Mouse (Mus musculus): ENCODE data around the gene Iqsec1. TPM values are rescaled to one million over a fixed set of nuclear protein-coding genes. Genes with fewer than 3 reads are reported as not detected.

Gene Iqsec1
- polyA plus RNA-seq, 1 experiment from 2014 or later = 16.1 TPM

GRCm38 (mm10) chr6:90915585-90915984 is 72.9 kb downstream of the Iqsec1 start:
- Histone ChIP-seq H3K9ac (ENCODE audit: low read depth, low read length) (no peak overlapping the region), H3K27ac (ENCODE audit: low read depth, low read length) (no peak overlapping the region), H3K4me2 (replicated peaks; ENCODE audit: low read depth, low read length) (no peak overlapping the region), H3K4me1 (ENCODE audit: control insufficient read depth, insufficient read depth, low read length) (0 out of 2 replicates have a peak, but pooled peaks cover 3% of the 10 kb centered on the region), H3K4me3 (ENCODE audit: low read length) (no peak overlapping the region), H3K27me3 (ENCODE audit: control insufficient read depth, insufficient read depth, low read length) (no peaks in the 10 kb centered on the region), H3K9me3 (ENCODE audit: control insufficient read depth, low read length) (no peaks in the 10 kb centered on the region), H3K36me3 (ENCODE audit: control insufficient read depth, insufficient read depth, low read length) (no peaks in the 10 kb centered on the region)
- WGBS = 45% methylated on average over 2 of the region's 2 CpGs
- no peak for ATAC-seq (ENCODE audit: low FRiP score, low TSS enrichment)

- Histone ChIP-seq H3K4me2 (replicated peaks; ENCODE audit: low read depth, low read length) (no peak overlapping the region), H3K27ac (ENCODE audit: low read depth, low read length) (no peak overlapping the region), H3K4me1 (ENCODE audit: control insufficient read depth, insufficient read depth, low read length) (no peaks in the 10 kb centered on the region), H3K27me3 (ENCODE audit: control insufficient read depth, insufficient read depth, low read length) (no peaks in the 10 kb centered on the region), H3K36me3 (ENCODE audit: control insufficient read depth, insufficient read depth, low read length) (no peaks in the 10 kb centered on the region), H3K9ac (ENCODE audit: low read depth, low read length) (no peak overlapping the region), H3K9me3 (ENCODE audit: control insufficient read depth, low read length) (no peaks in the 10 kb centered on the region), H3K4me3 (ENCODE audit: low read length) (no peak overlapping the region)
- 84% methylated on average over 5 of the region's 5 CpGs for WGBS
- ATAC-seq (ENCODE audit: low FRiP score, low TSS enrichment) = no peak
These were observed 74.7 kb downstream of the Iqsec1 start for GRCm38 (mm10) chr6:90913771-90914170.

DNA sequence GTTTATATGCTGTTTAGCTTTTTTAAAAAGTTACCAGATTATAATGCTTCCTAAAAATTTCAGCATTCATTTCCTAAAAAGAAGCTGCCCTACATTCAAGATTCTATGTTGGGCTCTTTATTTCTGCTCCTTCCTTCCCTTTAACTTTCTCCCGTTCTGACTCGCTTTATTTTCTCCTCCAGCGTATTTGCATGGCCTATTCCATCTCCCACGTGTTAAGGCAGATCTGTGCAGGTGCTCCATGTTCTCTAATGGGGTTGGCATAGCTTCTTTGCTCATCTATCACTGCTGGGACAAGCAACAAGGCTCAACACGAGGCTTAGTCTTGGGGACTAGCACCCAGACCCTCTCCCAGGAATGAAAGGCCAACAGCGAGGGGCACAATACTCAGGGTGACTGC is 75.7 kb downstream of the Iqsec1 start:
- Histone ChIP-seq H3K27ac (ENCODE audit: low read depth, low read length) (no peak overlapping the region), H3K4me2 (replicated peaks; ENCODE audit: low read depth, low read length) (no peak overlapping the region), H3K4me3 (ENCODE audit: low read length) (no peak overlapping the region), H3K27me3 (ENCODE audit: control insufficient read depth, insufficient read depth, low read length) (no peaks in the 10 kb centered on the region), H3K9ac (ENCODE audit: low read depth, low read length) (no peak overlapping the region), H3K4me1 (ENCODE audit: control insufficient read depth, insufficient read depth, low read length) (no peaks in the 10 kb centered on the region), H3K9me3 (ENCODE audit: control insufficient read depth, low read length) (no peaks in the 10 kb centered on the region), H3K36me3 (ENCODE audit: control insufficient read depth, insufficient read depth, low read length) (no peaks in the 10 kb centered on the region)
- ATAC-seq (ENCODE audit: low FRiP score, low TSS enrichment) = no peak
- WGBS = 80% methylated on average over 6 of the region's 6 CpGs

- no peaks in the 10 kb centered on the region for H3K27me3 ChIP-seq (ENCODE audit: control insufficient read depth, insufficient read depth, low read length)
- WGBS = 86% methylated on average over 2 of the region's 2 CpGs
- H3K9me3 ChIP-seq (ENCODE audit: control insufficient read depth, low read length) = no peaks in the 10 kb centered on the region
- H3K27ac ChIP-seq (ENCODE audit: low read depth, low read length) = no peak overlapping the region
- no peak overlapping the region for H3K9ac ChIP-seq (ENCODE audit: low read depth, low read length)
- no peak overlapping the region for H3K4me3 ChIP-seq (ENCODE audit: low read length)
- ATAC-seq (ENCODE audit: low FRiP score, low TSS enrichment) = no peak
- H3K4me1 ChIP-seq (ENCODE audit: control insufficient read depth, insufficient read depth, low read length) = no peaks in the 10 kb centered on the region
- H3K4me2 ChIP-seq (replicated peaks; ENCODE audit: low read depth, low read length) = no peak overlapping the region
- no peaks in the 10 kb centered on the region for H3K36me3 ChIP-seq (ENCODE audit: control insufficient read depth, insufficient read depth, low read length)
These were observed 84.3 kb downstream of the Iqsec1 start for GRCm38 (mm10) chr6:90904143-90904542.

DNA sequence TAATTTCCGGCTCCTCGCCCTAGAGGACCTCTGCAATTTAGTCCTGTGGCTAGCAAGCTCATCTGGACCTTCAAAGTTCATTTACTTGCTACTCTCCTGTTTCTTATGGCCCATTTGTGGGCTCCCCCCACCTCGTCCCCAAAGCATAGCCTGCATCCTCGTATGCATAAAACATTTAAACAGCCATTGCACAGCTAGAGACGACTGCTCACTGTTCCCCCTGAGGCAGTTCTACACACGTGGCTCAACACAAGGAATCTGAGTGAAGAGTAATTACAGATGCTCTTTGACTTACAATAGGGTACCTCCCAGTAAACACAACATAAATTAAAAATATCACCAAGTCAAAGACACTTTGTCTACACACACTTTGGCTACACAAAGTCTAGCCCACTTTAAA is 88.2 kb downstream of the Iqsec1 start:
- H3K9ac ChIP-seq (ENCODE audit: low read depth, low read length) = no peak overlapping the region
- no peak for ATAC-seq (ENCODE audit: low FRiP score, low TSS enrichment)
- WGBS = 44% methylated on average over 6 of the region's 6 CpGs

GRCm38 (mm10) chr6:90899266-90899665 is 89.2 kb downstream of the Iqsec1 start:
- Histone ChIP-seq H3K9me3 (ENCODE audit: control insufficient read depth, low read length) (no peaks in the 10 kb centered on the region), H3K36me3 (ENCODE audit: control insufficient read depth, insufficient read depth, low read length) (no peaks in the 10 kb centered on the region), H3K4me3 (ENCODE audit: low read length) (no peak overlapping the region), H3K9ac (ENCODE audit: low read depth, low read length) (no peak overlapping the region), H3K4me1 (ENCODE audit: control insufficient read depth, insufficient read depth, low read length) (no peaks in the 10 kb centered on the region), H3K4me2 (replicated peaks; ENCODE audit: low read depth, low read length) (no peak overlapping the region), H3K27me3 (ENCODE audit: control insufficient read depth, insufficient read depth, low read length) (no peaks in the 10 kb centered on the region), H3K27ac (ENCODE audit: low read depth, low read length) (no peak overlapping the region)
- WGBS = 86% methylated on average over 1 of the region's 1 CpGs
- no peak for ATAC-seq (ENCODE audit: low FRiP score, low TSS enrichment)

More for the DNA sequence above, 88.2 kb downstream of the Iqsec1 start:
- H3K27me3 ChIP-seq (ENCODE audit: control insufficient read depth, insufficient read depth, low read length) = no peaks in the 10 kb centered on the region
- H3K4me2 ChIP-seq (replicated peaks; ENCODE audit: low read depth, low read length) = no peak overlapping the region
- no peak overlapping the region for H3K27ac ChIP-seq (ENCODE audit: low read depth, low read length)
- H3K36me3 ChIP-seq (ENCODE audit: control insufficient read depth, insufficient read depth, low read length) = no peaks in the 10 kb centered on the region
- no peaks in the 10 kb centered on the region for H3K9me3 ChIP-seq (ENCODE audit: control insufficient read depth, low read length)
- no peak overlapping the region for H3K4me3 ChIP-seq (ENCODE audit: low read length)
- H3K4me1 ChIP-seq (ENCODE audit: control insufficient read depth, insufficient read depth, low read length) = no peaks in the 10 kb centered on the region

DNA sequence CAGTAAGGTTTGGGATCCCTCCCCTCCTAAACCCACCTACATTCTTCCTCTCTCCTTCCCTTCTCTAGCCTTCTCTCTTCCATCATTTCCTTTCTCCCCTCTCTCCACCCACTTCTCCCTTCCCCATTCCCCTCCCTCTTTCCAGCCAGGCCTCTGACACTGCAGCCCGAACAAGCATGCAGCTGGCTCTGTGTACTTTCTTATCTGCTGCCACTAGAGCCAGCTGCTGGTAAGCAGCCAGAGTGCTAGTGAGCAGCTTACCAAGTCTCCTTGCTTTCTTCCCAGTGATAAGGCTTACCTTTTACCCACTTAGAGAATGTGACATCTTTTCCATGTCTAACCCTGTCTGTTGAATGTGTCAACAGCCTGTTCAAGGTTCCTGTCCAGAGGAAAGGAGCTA is 90.4 kb downstream of the Iqsec1 start:
- no peaks in the 10 kb centered on the region for H3K4me1 ChIP-seq (ENCODE audit: control insufficient read depth, insufficient read depth, low read length)
- no peaks in the 10 kb centered on the region for H3K9me3 ChIP-seq (ENCODE audit: control insufficient read depth, low read length)
- no peak overlapping the region for H3K4me2 ChIP-seq (replicated peaks; ENCODE audit: low read depth, low read length)
- no peaks in the 10 kb centered on the region for H3K27me3 ChIP-seq (ENCODE audit: control insufficient read depth, insufficient read depth, low read length)
- no peaks in the 10 kb centered on the region for H3K36me3 ChIP-seq (ENCODE audit: control insufficient read depth, insufficient read depth, low read length)
- no peak overlapping the region for H3K4me3 ChIP-seq (ENCODE audit: low read length)
- no peak for ATAC-seq (ENCODE audit: low FRiP score, low TSS enrichment)
- WGBS = 7% methylated on average over 1 of the region's 1 CpGs
- H3K9ac ChIP-seq (ENCODE audit: low read depth, low read length) = no peak overlapping the region
- H3K27ac ChIP-seq (ENCODE audit: low read depth, low read length) = no peak overlapping the region

DNA sequence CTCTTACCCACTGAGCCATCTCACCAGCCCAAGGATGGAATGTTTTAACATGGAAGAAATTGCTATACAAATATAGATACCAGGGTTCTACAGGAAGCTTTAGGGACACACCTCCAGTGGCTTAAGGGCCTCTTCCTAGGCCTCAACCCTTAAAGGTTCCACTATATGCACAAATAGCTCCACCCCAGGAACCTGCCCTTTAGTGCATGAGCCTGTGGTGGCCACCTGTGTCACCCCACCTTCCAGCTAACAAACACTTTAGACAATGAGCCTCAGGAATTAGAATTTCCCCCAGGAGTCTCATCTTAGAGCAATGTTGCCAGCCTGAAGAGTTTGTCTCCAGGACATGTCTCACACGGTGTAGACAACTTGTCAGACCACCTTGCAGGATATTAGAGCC is 96.1 kb downstream of the Iqsec1 start:
- no peak for ATAC-seq (ENCODE audit: low FRiP score, low TSS enrichment)
- no peak overlapping the region for H3K9ac ChIP-seq (ENCODE audit: low read depth, low read length)
- no peaks in the 10 kb centered on the region for H3K36me3 ChIP-seq (ENCODE audit: control insufficient read depth, insufficient read depth, low read length)
- no peak overlapping the region for H3K4me3 ChIP-seq (ENCODE audit: low read length)
- H3K27me3 ChIP-seq (ENCODE audit: control insufficient read depth, insufficient read depth, low read length) = no peaks in the 10 kb centered on the region
- H3K4me2 ChIP-seq (replicated peaks; ENCODE audit: low read depth, low read length) = no peak overlapping the region
- no peaks in the 10 kb centered on the region for H3K4me1 ChIP-seq (ENCODE audit: control insufficient read depth, insufficient read depth, low read length)
- WGBS = 79% methylated on average over 1 of the region's 1 CpGs
- H3K9me3 ChIP-seq (ENCODE audit: control insufficient read depth, low read length) = no peaks in the 10 kb centered on the region
- H3K27ac ChIP-seq (ENCODE audit: low read depth, low read length) = no peak overlapping the region

GRCm38 (mm10) chr6:90889356-90890285 is 98.9 kb downstream of the Iqsec1 start:
- Histone ChIP-seq H3K9me3 (ENCODE audit: control insufficient read depth, low read length) (no peaks in the 10 kb centered on the region), H3K9ac (ENCODE audit: low read depth, low read length) (no peak overlapping the region), H3K27me3 (ENCODE audit: control insufficient read depth, insufficient read depth, low read length) (no peaks in the 10 kb centered on the region), H3K4me2 (replicated peaks; ENCODE audit: low read depth, low read length) (no peak overlapping the region), H3K27ac (ENCODE audit: low read depth, low read length) (no peak overlapping the region), H3K4me3 (ENCODE audit: low read length) (no peak overlapping the region), H3K4me1 (ENCODE audit: control insufficient read depth, insufficient read depth, low read length) (0 out of 2 replicates have a peak, but pooled peaks cover 2% of the 10 kb centered on the region), H3K36me3 (ENCODE audit: control insufficient read depth, insufficient read depth, low read length) (no peaks in the 10 kb centered on the region)
- ATAC-seq (ENCODE audit: low FRiP score, low TSS enrichment) = no peak
- 88% methylated on average over 7 of the region's 7 CpGs for WGBS

Data from kidney, embryonic 14.5 days (tissue).